Mouse (Mus musculus): ENCODE data around the gene Gm21767. TPM values are rescaled to one million over a fixed set of nuclear protein-coding genes. Genes with fewer than 3 reads are reported as not detected.
"Not testable (repeated sequence)": the region's sequence is repeated elsewhere in the genome, so short reads cannot be mapped to it uniquely, and the experiment has no call there.

The Gm21767 gene
- not detected in 2 replicates for polyA plus RNA-seq (2015; fragmentation: Nextera tagmentation; extraction: Ambion mirVana)

- H3K9me3 ChIP-seq (replicated peaks); H3K36me3 ChIP-seq; H3K4me3 ChIP-seq (replicated peaks); H3K27me3 ChIP-seq; H3K4me1 ChIP-seq (replicated peaks); ATAC-seq (ENCODE audit: low read depth); H3K27ac ChIP-seq; H3K4me2 ChIP-seq; DNase-seq; H3K9ac ChIP-seq: not testable (repeated sequence)
- no CpG with 5 or more reads among the region's 3 CpGs for WGBS (ENCODE audit: insufficient replicate concordance)
These were observed at the start of gene Gm21767 for GRCm38 (mm10) chrY:13941438-13941837. Gene Gm21767, plus strand, starts transcription at chrY:13941738.

Measured in liver, embryonic 13.5 days (tissue).